24 mouse cellular contexts compared by ENCODE assay signal in the genomic region with DNA sequence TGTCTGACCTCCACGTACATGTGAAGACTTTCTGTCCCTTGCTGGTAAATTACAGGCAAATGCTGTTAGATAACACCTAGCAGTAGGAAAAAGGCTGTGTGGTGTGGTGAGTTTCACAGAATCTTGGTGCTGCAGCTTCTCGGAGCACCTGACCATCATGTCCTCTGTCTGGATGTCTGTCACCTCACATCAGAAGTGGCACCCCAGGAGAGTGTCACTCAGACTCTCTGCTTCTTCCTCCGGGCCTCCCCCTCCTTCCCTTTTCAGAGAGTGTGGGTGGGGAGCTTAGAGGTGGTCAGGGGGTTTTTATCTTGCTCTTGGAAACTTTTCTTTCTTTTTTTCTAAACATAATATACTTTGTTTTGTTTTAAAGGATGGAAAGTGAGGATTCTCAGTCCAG. TPM values are rescaled to one million over a fixed set of nuclear protein-coding genes. Genes with fewer than 3 reads are reported as not detected.
"Had no signal": no experiment of that assay in that cellular context is flagged by ENCODE, and none has a peak within 500 bp of the region (broad histone marks: within the 10 kb centered on the region; RNA-seq: fewer than 3 reads in every experiment).

No protein-coding gene starts in this region.

- DNase-seq: kidney, adult 18-20 months; kidney, adult 9 months; kidney, postnatal 14 days; kidney, postnatal 4 days; layer of hippocampus, adult 9-11 months; liver; lung, adult 18-20 months; lung, postnatal 10 days; lung, postnatal 36 days; retina, postnatal 1 day; right cerebral cortex, postnatal 25 days; spleen, adult 18-20 months; thymus, adult 18-20 months; thymus, postnatal 36 days had no signal

- H3K27me3 ChIP-seq: limb, embryonic 13.5 days; liver, embryonic 12.5 days; liver, embryonic 15.5 days; lung, embryonic 15.5 days; midbrain, embryonic 12.5 days; neural tube, embryonic 12.5 days; neural tube, embryonic 15.5 days had no signal

- ATAC-seq: liver, embryonic 12.5 days; midbrain, embryonic 16.5 days had no signal

- H3K36me3 ChIP-seq: limb, embryonic 10.5 days; limb, embryonic 13.5 days; liver, embryonic 12.5 days; liver, embryonic 15.5 days; lung, embryonic 15.5 days; midbrain, embryonic 12.5 days; neural tube, embryonic 12.5 days; neural tube, embryonic 15.5 days had no signal

RNA-seq across cellular contexts. Expression of a gene that starts 53.4 kb away (rescaled TPM):
- polyA plus RNA-seq: urinary bladder, adult 2 months had no signal
